Mouse (Mus musculus) embryonic facial prominence, embryonic 14.5 days (tissue): Measurements from ENCODE around the gene Gm9780. TPM values are rescaled to one million over a fixed set of nuclear protein-coding genes. Genes with fewer than 3 reads are reported as not detected.
"Not testable (repeated sequence)": the region's sequence is repeated elsewhere in the genome, so short reads cannot be mapped to it uniquely, and the experiment has no call there.

ENCODE experiments used
- ATAC-seq: fragments of 200-750 bp; cut with Nextera tagmentation; 2 replicates; pipeline ENCODE4 v1.8.0; 2017; ENCODE audit warnings: low read depth, moderate number of reproducible peaks, moderate TSS enrichment
- DNase-seq: peaks from one replicate; pipeline ENCODE4 v3.0.0-alpha.2; 2015; ENCODE audit warnings: low spot score
- H3K27ac ChIP-seq: fragments of 300-500 bp; sonication (generic); replicated peaks from 2 replicates; pipeline ENCODE4 v1.5.1; 2014; ENCODE audit warnings: low read depth, mild to moderate bottlenecking, low read length, moderate library complexity
- H3K27me3 ChIP-seq: fragments of 300-500 bp; sonication (generic); replicated peaks from 2 replicates; pipeline ENCODE4 v1.6.1; 2014; ENCODE audit warnings: low read length; ENCODE audit not compliant: control insufficient read depth, insufficient read depth
- H3K36me3 ChIP-seq: fragments of 300-500 bp; sonication (generic); 2 replicates; pipeline ENCODE4 v1.6.1; 2014; ENCODE audit warnings: low read length, mixed read lengths; ENCODE audit not compliant: control insufficient read depth, insufficient read depth
- H3K4me1 ChIP-seq: fragments of 300-500 bp; sonication (generic); 2 replicates; pipeline ENCODE4 v1.6.1; 2014; ENCODE audit warnings: antibody characterized with exemption, low read length; ENCODE audit not compliant: control insufficient read depth, insufficient read depth
- H3K4me2 ChIP-seq: fragments of 300-500 bp; sonication (generic); 2 replicates; pipeline ENCODE4 v1.6.1; 2014; ENCODE audit warnings: low read depth, mild to moderate bottlenecking, low read length, moderate library complexity, mixed read lengths
- H3K4me3 ChIP-seq: fragments of 300-500 bp; sonication (generic); 2 replicates; pipeline ENCODE4 v1.5.1; 2014; ENCODE audit warnings: low read depth, mild to moderate bottlenecking, low read length
- H3K9ac ChIP-seq: fragments of 300-500 bp; sonication (generic); 2 replicates; pipeline ENCODE4 v1.6.1; 2014; ENCODE audit warnings: low read depth, mild to moderate bottlenecking, low read length, moderate library complexity, mixed read lengths
- H3K9me3 ChIP-seq: fragments of 300-500 bp; sonication (generic); 2 replicates; pipeline ENCODE4 v1.6.1; 2016; ENCODE audit warnings: low read length; ENCODE audit not compliant: control insufficient read depth
- WGBS: fragments of 180-500 bp; shearing (Covaris S2); extraction: QIAGEN DNeasy Blood & Tissue Kit; methylation state at CpG from one replicate; pipeline ENCODE4 v1.1.7; 2014; 5-methylcytosine and 5-hydroxymethylcytosine counted together
- polyA plus RNA-seq: library from polyadenylated mRNA; unstranded; fragments of >200 nt; fragmentation: Nextera tagmentation; extraction: Ambion mirVana; gene quantifications from 2 replicates; pipeline ENCODE4 v1.2.1, GENCODE M21; 2014

Gene Gm9780
- polyA plus RNA-seq, 1 experiment from 2014 or later: 48.4 TPM

GRCm38 (mm10) chr14:26007462-26007861 is 35.0 kb downstream of the Gm9780 start:
- H3K27me3 ChIP-seq, H3K4me1 ChIP-seq, H3K27ac ChIP-seq, H3K9me3 ChIP-seq, H3K4me2 ChIP-seq, H3K36me3 ChIP-seq, H3K4me3 ChIP-seq, H3K9ac ChIP-seq, DNase-seq: not testable (repeated sequence)
- ATAC-seq: peak; percentile 67; the same call in 1 of the 2 replicates
- no CpG with 5 or more reads among the region's 2 CpGs for WGBS

GRCm38 (mm10) chr14:25981880-25982279 is 60.6 kb downstream of the Gm9780 start:
- not testable (repeated sequence) for H3K4me2 ChIP-seq, H3K27me3 ChIP-seq, H3K9ac ChIP-seq, ATAC-seq, DNase-seq, H3K9me3 ChIP-seq, H3K27ac ChIP-seq, H3K36me3 ChIP-seq, H3K4me1 ChIP-seq, H3K4me3 ChIP-seq
- WGBS: 41% methylated on average over 3 of the region's 9 CpGs

- H3K36me3 ChIP-seq, H3K9me3 ChIP-seq, H3K27me3 ChIP-seq, H3K4me1 ChIP-seq, H3K9ac ChIP-seq: not testable (repeated sequence)
- 0% methylated on average over 6 of the region's 13 CpGs for WGBS
- Histone ChIP-seq H3K4me2 (peak overlapping the region; percentile 45), H3K4me3 (peak overlapping the region; percentile 24), H3K27ac (peak overlapping the region; percentile 82)
- ATAC-seq (peak; percentile 7; the same call in 1 of the 2 replicates), DNase-seq (peak; percentile 2)
These were observed 63.1 kb downstream of the Gm9780 start for GRCm38 (mm10) chr14:25979242-25979941.

GRCm38 (mm10) chr14:25978371-25979241 is 63.9 kb downstream of the Gm9780 start, which contains the start of gene Duxbl1:
Duxbl1 (plus strand) TSS chr14:25978577.
- WGBS: no CpG with 5 or more reads among the region's 25 CpGs
- peak within 1 kb of the TSS; percentile 45 for H3K4me2 ChIP-seq
- not testable (repeated sequence) for DNase-seq, H3K9me3 ChIP-seq, H3K4me1 ChIP-seq, H3K27me3 ChIP-seq, H3K9ac ChIP-seq, H3K36me3 ChIP-seq
- peak within 1 kb of the TSS; percentile 82 for H3K27ac ChIP-seq
- peak; percentile 94 for ATAC-seq
- H3K4me3 ChIP-seq: peak within 1 kb of the TSS; percentile 24

Other genes with a start within 250 kb of the Gm9780 start
- gene Anxa11, start 200.6 kb downstream of the Gm9780 start, polyA plus RNA-seq: 27.6 and 30.2 TPM in 2 replicates
- gene Plac9a, start 139.6 kb downstream of the Gm9780 start, polyA plus RNA-seq: 0.62 TPM in 1 of 2 replicates, not detected in the other
- 2.6 and 5.5 TPM in 2 replicates for gene Tmem254a, start 115.0 kb downstream of the Gm9780 start, polyA plus RNA-seq
- gene Cphx1, start 104.4 kb downstream of the Gm9780 start, polyA plus RNA-seq: not detected in 2 replicates
- gene Duxbl1, start 64.1 kb downstream of the Gm9780 start, polyA plus RNA-seq: 1.1 and 1.6 TPM in 2 replicates
- gene Tmem254c, start 24.6 kb upstream of the Gm9780 start, polyA plus RNA-seq: 29.2 and 41.3 TPM in 2 replicates
- not detected in 2 replicates for gene Cphx2, start 38.8 kb upstream of the Gm9780 start, polyA plus RNA-seq
- not detected in 2 replicates for gene Cphx3, start 39.6 kb upstream of the Gm9780 start, polyA plus RNA-seq
- 0.17 TPM in 1 of 2 replicates, not detected in the other for gene Duxbl2, start 75.6 kb upstream of the Gm9780 start, polyA plus RNA-seq
- gene Plac9b, start 139.8 kb upstream of the Gm9780 start, polyA plus RNA-seq: 36.4 and 47.6 TPM in 2 replicates
- gene Tmem254b, start 164.3 kb upstream of the Gm9780 start, polyA plus RNA-seq: 29.8 and 31.2 TPM in 2 replicates
- 1.8 and 3.1 TPM in 2 replicates for gene Duxbl3, start 215.3 kb upstream of the Gm9780 start, polyA plus RNA-seq